Mouse (Mus musculus) embryonic facial prominence, embryonic 12.5 days (tissue): Measurements from ENCODE around the gene Grik3. TPM values are rescaled to one million over a fixed set of nuclear protein-coding genes. Genes with fewer than 3 reads are reported as not detected.

Source experiments
- ATAC-seq: fragments of 200-750 bp; cut with Nextera tagmentation; 2 replicates; pipeline ENCODE4 v1.8.0; 2017; ENCODE audit not compliant: insufficient number of reproducible peaks, insufficient read depth, low FRiP score, low TSS enrichment
- H3K27ac ChIP-seq: fragments of 300-500 bp; sonication (generic); 2 replicates; pipeline ENCODE4 v1.5.1; 2016; ENCODE audit warnings: mild to moderate bottlenecking
- H3K27me3 ChIP-seq: fragments of 300-500 bp; sonication (generic); 2 replicates; pipeline ENCODE4 v1.6.1; 2016; ENCODE audit warnings: mild to moderate bottlenecking, moderate library complexity
- H3K36me3 ChIP-seq: fragments of 300-500 bp; sonication (generic); 2 replicates; pipeline ENCODE4 v1.6.1; 2016; ENCODE audit warnings: mild to moderate bottlenecking
- H3K4me1 ChIP-seq: fragments of 300-500 bp; sonication (generic); 2 replicates; pipeline ENCODE4 v1.6.1; 2016
- H3K4me2 ChIP-seq: fragments of 300-500 bp; sonication (generic); replicated peaks from 2 replicates; pipeline ENCODE4 v1.6.1; 2016; ENCODE audit warnings: mild to moderate bottlenecking, moderate library complexity
- H3K4me3 ChIP-seq: fragments of 300-500 bp; sonication (generic); 2 replicates; pipeline ENCODE4 v1.5.1; 2016; ENCODE audit warnings: mild to moderate bottlenecking
- H3K9ac ChIP-seq: fragments of 300-500 bp; sonication (generic); 2 replicates; pipeline ENCODE4 v1.6.1; 2016; ENCODE audit warnings: mild to moderate bottlenecking, moderate library complexity
- H3K9me3 ChIP-seq: fragments of 300-500 bp; sonication (generic); 2 replicates; pipeline ENCODE4 v1.6.1; 2016; ENCODE audit warnings: mild to moderate bottlenecking, moderate library complexity
- WGBS: fragments of 180-500 bp; shearing (Covaris S2); methylation state at CpG from one replicate; pipeline ENCODE4 v1.1.7; 2016; 5-methylcytosine and 5-hydroxymethylcytosine counted together
- polyA plus RNA-seq: library from polyadenylated mRNA; unstranded; fragments of >200 nt; fragmentation: Nextera tagmentation; extraction: Ambion mirVana; gene quantifications from 2 replicates; pipeline ENCODE4 v1.2.1, GENCODE M21; 2016

Grik3 gene
- polyA plus RNA-seq, 1 experiment from 2014 or later, result 0.32 TPM

- Histone ChIP-seq H3K36me3 (no peaks in the 10 kb centered on the region), H3K4me3 (no peak overlapping the region), H3K4me2 (no peak overlapping the region), H3K4me1 (peaks cover 9% of the 10 kb centered on the region), H3K27ac (no peak overlapping the region), H3K9ac (no peak overlapping the region), H3K9me3 (no peaks in the 10 kb centered on the region), H3K27me3 (no peaks in the 10 kb centered on the region)
- ATAC-seq, result no peak
- 69% methylated on average over 13 of the region's 13 CpGs for WGBS
Observed at GRCm38 (mm10) chr4:125636616-125637304, 146.3 kb downstream of the Grik3 start.

- Histone ChIP-seq H3K4me3 (no peak overlapping the region), H3K27ac (no peak overlapping the region), H3K9ac (no peak overlapping the region), H3K4me1 (peaks cover 9% of the 10 kb centered on the region), H3K9me3 (no peaks in the 10 kb centered on the region), H3K36me3 (no peaks in the 10 kb centered on the region), H3K4me2 (no peak overlapping the region), H3K27me3 (no peaks in the 10 kb centered on the region)
- WGBS, result 71% methylated on average over 13 of the region's 13 CpGs
- ATAC-seq, result no peak
Observed at GRCm38 (mm10) chr4:125637364-125637763, 146.9 kb downstream of the Grik3 start.

- Histone ChIP-seq H3K4me1 (peaks cover 5% of the 10 kb centered on the region), H3K9ac (no peak overlapping the region), H3K27ac (no peak overlapping the region), H3K4me3 (no peak overlapping the region), H3K4me2 (no peak overlapping the region), H3K27me3 (no peaks in the 10 kb centered on the region), H3K9me3 (no peaks in the 10 kb centered on the region), H3K36me3 (no peaks in the 10 kb centered on the region)
- 72% methylated on average over 9 of the region's 9 CpGs for WGBS
- ATAC-seq, result no peak
Observed at GRCm38 (mm10) chr4:125640520-125640919, 150.0 kb downstream of the Grik3 start.

- Histone ChIP-seq H3K9ac (no peak overlapping the region), H3K9me3 (no peaks in the 10 kb centered on the region), H3K27ac (no peak overlapping the region), H3K4me3 (no peak overlapping the region), H3K27me3 (no peaks in the 10 kb centered on the region), H3K36me3 (no peaks in the 10 kb centered on the region), H3K4me1 (peaks cover 5% of the 10 kb centered on the region), H3K4me2 (no peak overlapping the region)
- WGBS, result 84% methylated on average over 15 of the region's 15 CpGs
- no peak for ATAC-seq
Observed at GRCm38 (mm10) chr4:125640921-125641663, 150.6 kb downstream of the Grik3 start.

- no peaks in the 10 kb centered on the region for H3K27me3 ChIP-seq
- H3K4me2 ChIP-seq, result no peak overlapping the region
- no peaks in the 10 kb centered on the region for H3K9me3 ChIP-seq
- no peak for ATAC-seq
- WGBS, result 63% methylated on average over 23 of the region's 23 CpGs
- no peaks in the 10 kb centered on the region for H3K4me1 ChIP-seq
- no peak overlapping the region for H3K4me3 ChIP-seq
- H3K36me3 ChIP-seq, result no peaks in the 10 kb centered on the region
- no peak overlapping the region for H3K9ac ChIP-seq
- no peak overlapping the region for H3K27ac ChIP-seq
Observed at GRCm38 (mm10) chr4:125644581-125645568, 154.4 kb downstream of the Grik3 start.

- Histone ChIP-seq H3K36me3 (no peaks in the 10 kb centered on the region), H3K4me2 (no peak overlapping the region; the same call in 1 of the 2 replicates), H3K4me3 (no peak overlapping the region), H3K9me3 (no peaks in the 10 kb centered on the region), H3K9ac (no peak overlapping the region), H3K4me1 (peaks cover 9% of the 10 kb centered on the region; the same call in 1 of the 2 replicates), H3K27me3 (peaks cover 13% of the 10 kb centered on the region), H3K27ac (no peak overlapping the region)
- peak; percentile 72; the same call in 1 of the 2 replicates for ATAC-seq
- WGBS, result 33% methylated on average over 24 of the region's 24 CpGs
Observed at GRCm38 (mm10) chr4:125651676-125652246, 161.3 kb downstream of the Grik3 start.

GRCm38 (mm10) chr4:125656031-125656430 lies 165.5 kb downstream of the Grik3 start:
- no peak for ATAC-seq
- H3K9ac ChIP-seq, result no peak overlapping the region
- H3K4me2 ChIP-seq, result no peak overlapping the region
- H3K4me1 ChIP-seq, result peaks cover 9% of the 10 kb centered on the region; the same call in 1 of the 2 replicates
- H3K9me3 ChIP-seq, result no peaks in the 10 kb centered on the region
- H3K4me3 ChIP-seq, result no peak overlapping the region
- H3K27ac ChIP-seq, result no peak overlapping the region
- no peaks in the 10 kb centered on the region for H3K36me3 ChIP-seq
- H3K27me3 ChIP-seq, result peaks cover 6% of the 10 kb centered on the region
- 87% methylated on average over 19 of the region's 19 CpGs for WGBS

GRCm38 (mm10) chr4:125658376-125658775 lies 167.9 kb downstream of the Grik3 start:
- Histone ChIP-seq H3K9me3 (no peaks in the 10 kb centered on the region), H3K36me3 (no peaks in the 10 kb centered on the region), H3K27ac (no peak overlapping the region), H3K4me2 (no peak overlapping the region), H3K9ac (no peak overlapping the region), H3K4me1 (no peaks in the 10 kb centered on the region), H3K27me3 (no peaks in the 10 kb centered on the region), H3K4me3 (no peak overlapping the region)
- no peak for ATAC-seq
- 53% methylated on average over 8 of the region's 8 CpGs for WGBS

- H3K27me3 ChIP-seq, result no peaks in the 10 kb centered on the region
- no peak for ATAC-seq
Observed at GRCm38 (mm10) chr4:125661982-125662381, 171.5 kb downstream of the Grik3 start.

GRCm38 (mm10) chr4:125663262-125663661 lies 172.8 kb downstream of the Grik3 start:
- no peaks in the 10 kb centered on the region for H3K36me3 ChIP-seq
- H3K4me2 ChIP-seq, result no peak overlapping the region
- no peak overlapping the region for H3K4me3 ChIP-seq
- H3K27me3 ChIP-seq, result no peaks in the 10 kb centered on the region
- no peak overlapping the region for H3K27ac ChIP-seq
- ATAC-seq, result no peak
- H3K4me1 ChIP-seq, result peaks cover 8% of the 10 kb centered on the region; the same call in 1 of the 2 replicates
- no peak overlapping the region for H3K9ac ChIP-seq
- 66% methylated on average over 8 of the region's 8 CpGs for WGBS
- no peaks in the 10 kb centered on the region for H3K9me3 ChIP-seq

More at GRCm38 (mm10) chr4:125661982-125662381, 171.5 kb downstream of the Grik3 start:
- H3K36me3 ChIP-seq, result no peaks in the 10 kb centered on the region
- H3K4me3 ChIP-seq, result no peak overlapping the region
- H3K27ac ChIP-seq, result no peak overlapping the region
- WGBS, result 86% methylated on average over 6 of the region's 6 CpGs
- no peak overlapping the region for H3K9ac ChIP-seq
- H3K9me3 ChIP-seq, result no peaks in the 10 kb centered on the region
- peaks cover 8% of the 10 kb centered on the region; the same call in 1 of the 2 replicates for H3K4me1 ChIP-seq
- H3K4me2 ChIP-seq, result no peak overlapping the region

GRCm38 (mm10) chr4:125665955-125666354 lies 175.5 kb downstream of the Grik3 start:
- Histone ChIP-seq H3K36me3 (no peaks in the 10 kb centered on the region), H3K9ac (no peak overlapping the region), H3K4me1 (peaks cover 8% of the 10 kb centered on the region; the same call in 1 of the 2 replicates), H3K9me3 (no peaks in the 10 kb centered on the region), H3K27me3 (no peaks in the 10 kb centered on the region), H3K4me3 (no peak overlapping the region), H3K27ac (no peak overlapping the region), H3K4me2 (no peak overlapping the region)
- 28% methylated on average over 5 of the region's 5 CpGs for WGBS
- no peak; the same call in 1 of the 2 replicates for ATAC-seq
